Mouse (Mus musculus) erythroid progenitor cell, adult 5-6 weeks (primary cell): ENCODE data around the gene Sh3gl3. TPM values are rescaled to one million over a fixed set of nuclear protein-coding genes. Genes with fewer than 3 reads are reported as not detected.

Experiments
- ATAC-seq: replicated peaks from 2 replicates; pipeline ENCODE4 v1.8.0; 2016; ENCODE audit warnings: moderate number of reproducible peaks, mild to moderate bottlenecking, moderate TSS enrichment, inconsistent platforms; ENCODE audit not compliant: poor library complexity, low FRiP score, severe bottlenecking
- total RNA-seq, 2 experiments: library from RNA; stranded (forward) in 1 of 2; stranded (reverse) in 1 of 2; fragments of 150-400 nt in 1 of 2; fragments of 186-747, 209-891 nt in 1 of 2; gene quantifications; 2 replicates each; pipeline versions ENCODE4 v1.2.3 to v1.2.4; 2015 to 2017; ENCODE audit warnings: low replicate concordance in 2 of 2

Gene Sh3gl3
- total RNA-seq, 2 experiments from 2014 or later: not detected

- ATAC-seq: no peak
Measured at GRCm38 (mm10) chr7:82274975-82275374, 101.3 kb downstream of the Sh3gl3 start.

GRCm38 (mm10) chr7:82275529-82276204 lies 102.0 kb downstream of the Sh3gl3 start:
- no peak for ATAC-seq

GRCm38 (mm10) chr7:82282011-82282410 lies 108.4 kb downstream of the Sh3gl3 start:
- ATAC-seq: no peak

DNA sequence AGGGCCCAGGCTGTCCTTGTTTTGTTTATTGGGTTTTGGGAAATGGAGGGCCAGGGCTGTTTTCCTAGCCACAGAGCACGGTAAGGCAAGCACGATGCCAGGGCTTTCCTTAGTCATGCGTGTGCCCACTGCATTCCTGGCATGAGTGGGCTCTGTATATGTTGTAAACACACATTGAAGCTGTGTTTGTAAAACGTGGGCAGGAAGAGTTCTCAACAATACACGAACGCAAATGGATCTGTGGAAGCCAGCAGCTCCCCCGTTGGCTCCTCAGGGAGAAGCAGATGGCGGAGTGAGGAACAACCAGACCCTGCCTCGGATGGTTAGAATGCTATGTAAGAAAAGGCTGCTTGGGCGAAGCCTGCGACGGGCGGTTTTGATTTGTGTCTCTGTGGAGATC lies 108.8 kb downstream of the Sh3gl3 start:
- ATAC-seq: no peak

DNA sequence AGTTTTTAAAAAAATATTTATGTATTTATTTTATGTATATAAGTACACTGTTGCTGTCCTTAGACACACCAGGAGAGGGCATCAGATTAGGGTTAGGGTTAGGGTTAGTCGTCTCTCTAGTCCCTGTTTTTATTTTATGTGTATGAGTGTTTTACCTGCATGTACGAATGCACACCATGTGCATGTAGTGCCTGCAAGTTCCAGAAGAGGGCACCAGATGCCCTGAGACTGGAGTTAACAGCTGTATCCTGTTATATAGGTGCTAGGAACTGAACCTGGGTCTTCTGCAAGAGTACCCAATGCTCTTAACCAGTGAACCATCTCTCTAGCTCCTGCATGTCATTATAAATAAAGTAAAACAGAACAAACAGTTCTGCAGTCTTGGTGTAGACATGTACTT lies 113.6 kb downstream of the Sh3gl3 start:
- ATAC-seq: no peak

- no peak for ATAC-seq
Measured at GRCm38 (mm10) chr7:82293441-82293840, 119.8 kb downstream of the Sh3gl3 start.

DNA sequence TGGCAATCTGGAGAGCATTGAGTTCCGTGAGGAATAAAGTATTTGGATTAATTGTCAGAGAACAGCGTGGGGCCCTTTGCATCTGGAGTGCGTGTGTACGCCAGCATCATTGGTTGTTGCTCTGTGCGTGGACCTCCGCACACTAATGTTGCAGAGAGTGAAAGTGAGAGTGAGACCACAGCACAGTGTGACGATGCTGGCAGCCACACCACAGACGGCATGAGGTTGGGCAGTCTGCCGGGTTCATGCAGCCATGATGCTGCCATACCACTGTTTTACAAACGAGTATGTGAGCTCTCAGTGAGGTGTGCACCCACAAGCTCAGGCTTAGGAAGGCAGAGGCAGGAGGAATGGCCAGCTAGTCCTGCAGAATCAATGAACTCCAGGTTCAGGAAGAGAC lies 120.4 kb downstream of the Sh3gl3 start:
- ATAC-seq: no peak

GRCm38 (mm10) chr7:82294611-82295010 lies 121.0 kb downstream of the Sh3gl3 start:
- ATAC-seq: no peak

- no peak for ATAC-seq
Measured at GRCm38 (mm10) chr7:82308398-82308797, 134.8 kb downstream of the Sh3gl3 start.

GRCm38 (mm10) chr7:82318515-82318914 lies 144.9 kb downstream of the Sh3gl3 start:
- no peak for ATAC-seq

DNA sequence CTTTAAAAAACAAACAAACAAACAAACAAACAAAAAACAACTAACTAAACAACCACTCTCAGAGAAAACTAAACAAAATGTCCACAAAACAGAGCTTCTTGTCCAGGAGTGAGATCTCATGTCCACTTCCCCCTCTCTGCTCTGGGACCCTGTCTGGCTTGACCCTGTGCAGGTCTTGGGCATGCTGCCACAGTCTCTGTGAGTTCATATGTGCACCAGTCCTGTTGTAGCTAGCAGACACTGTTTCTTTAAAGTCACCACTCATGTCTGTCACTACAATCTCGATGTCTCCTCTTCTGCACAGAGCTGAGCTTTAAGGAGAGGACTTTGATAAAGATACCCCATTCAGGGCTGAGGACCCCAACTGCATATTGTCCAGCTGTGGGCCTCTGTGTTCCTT lies 153.0 kb downstream of the Sh3gl3 start:
- no peak for ATAC-seq

GRCm38 (mm10) chr7:82327201-82327600 lies 153.6 kb downstream of the Sh3gl3 start:
- ATAC-seq: no peak

- ATAC-seq: no peak
Measured at GRCm38 (mm10) chr7:82327881-82328280, 154.2 kb downstream of the Sh3gl3 start.

- ATAC-seq: no peak
Measured at GRCm38 (mm10) chr7:82329831-82330230, 156.2 kb downstream of the Sh3gl3 start.

DNA sequence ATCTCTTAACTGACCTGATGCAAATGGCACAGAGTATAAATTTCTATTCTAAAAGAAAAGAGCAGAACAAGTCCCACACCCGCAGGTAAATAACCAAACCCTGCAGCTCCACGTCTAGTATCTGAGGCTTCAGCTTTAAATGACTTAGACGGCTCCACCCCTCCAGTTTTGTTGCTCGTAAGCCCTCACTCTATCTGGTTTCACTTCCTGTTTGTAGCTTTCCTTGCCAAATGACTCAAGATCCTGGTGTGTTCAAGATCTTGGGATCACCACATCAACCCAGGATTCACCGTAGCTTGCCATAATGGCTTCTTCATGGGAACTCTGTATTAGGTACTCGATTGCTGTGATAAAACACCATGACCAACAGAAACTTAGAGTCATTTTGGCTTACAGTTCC lies 157.2 kb downstream of the Sh3gl3 start:
- no peak for ATAC-seq

GRCm38 (mm10) chr7:82334000-82334399 lies 160.4 kb downstream of the Sh3gl3 start:
- ATAC-seq: no peak

GRCm38 (mm10) chr7:82335211-82336121 lies 161.8 kb downstream of the Sh3gl3 start, which contains the start of gene Adamtsl3:
Adamtsl3 (plus strand) TSS chr7:82335694.
- no peak for ATAC-seq

- ATAC-seq: no peak
Measured at GRCm38 (mm10) chr7:82336132-82336531, 162.5 kb downstream of the Sh3gl3 start.

DNA sequence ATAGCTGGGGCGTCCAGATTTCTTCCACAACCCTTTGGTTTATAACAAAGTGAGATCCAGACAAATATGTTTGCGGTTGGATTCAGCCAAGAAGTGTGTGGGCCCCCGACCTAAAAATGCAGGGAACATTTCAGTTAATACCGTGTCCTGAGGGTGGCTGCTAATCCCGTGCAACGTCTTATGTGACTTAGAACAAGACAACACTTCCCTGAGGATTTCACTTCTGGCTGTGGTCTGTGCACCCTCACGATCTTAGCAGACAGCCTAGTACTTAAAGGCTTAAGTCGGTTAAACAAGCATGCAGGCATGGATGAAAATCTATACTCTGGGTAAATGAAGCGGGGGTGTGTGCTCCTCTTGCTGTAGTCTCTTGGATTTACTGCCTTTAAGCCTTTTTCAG lies 164.5 kb downstream of the Sh3gl3 start:
- ATAC-seq: no peak

- no peak for ATAC-seq
Measured at GRCm38 (mm10) chr7:82338532-82338931, 164.9 kb downstream of the Sh3gl3 start.

DNA sequence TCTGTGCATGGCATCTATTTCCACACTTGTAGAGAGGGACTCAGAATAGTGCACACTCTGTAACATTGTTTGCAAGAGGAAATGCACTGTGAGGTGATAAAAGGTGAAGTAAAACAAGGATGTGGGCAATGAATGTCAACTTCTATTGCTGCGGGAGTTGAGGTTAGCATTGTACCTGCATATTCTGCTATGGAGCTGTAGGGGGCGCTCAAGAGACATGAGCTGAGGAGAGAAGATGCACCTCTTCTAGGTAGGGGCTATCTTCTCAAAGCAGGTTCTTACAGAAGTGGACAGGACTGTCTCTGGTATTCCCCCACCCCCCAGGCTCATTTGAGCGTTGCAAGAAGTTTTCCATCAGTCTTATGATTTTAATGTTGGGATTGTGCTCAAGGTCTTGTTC lies 165.6 kb downstream of the Sh3gl3 start:
- no peak for ATAC-seq
